Mouse (Mus musculus) hindbrain, embryonic 14.5 days (tissue): ENCODE measurements around the gene Aifm1. TPM values are rescaled to one million over a fixed set of nuclear protein-coding genes. Genes with fewer than 3 reads are reported as not detected.
"Not testable (repeated sequence)": the region's sequence is repeated elsewhere in the genome, so short reads cannot be mapped to it uniquely, and the experiment has no call there.

Source experiments
- ATAC-seq: fragments of 200-750 bp; cut with Nextera tagmentation; 2 replicates; pipeline ENCODE4 v1.8.0; 2017; ENCODE audit warnings: moderate number of reproducible peaks, mild to moderate bottlenecking, moderate TSS enrichment, moderate library complexity; ENCODE audit not compliant: low FRiP score
- DNase-seq: peaks from one replicate; pipeline ENCODE4 v3.0.0-alpha.2; 2015; ENCODE audit warnings: low spot score
- H3K27ac ChIP-seq: fragments of 300-500 bp; sonication (generic); 2 replicates; pipeline ENCODE4 v1.5.1; 2014; ENCODE audit warnings: mild to moderate bottlenecking, moderate library complexity
- H3K27me3 ChIP-seq: fragments of 300-500 bp; sonication (generic); 2 replicates; pipeline ENCODE4 v1.6.1; 2014; ENCODE audit warnings: mild to moderate bottlenecking, low read length, mixed read lengths; ENCODE audit not compliant: control insufficient read depth, insufficient read depth
- H3K36me3 ChIP-seq: fragments of 300-500 bp; sonication (generic); replicated peaks from 2 replicates; pipeline ENCODE4 v1.6.1; 2014; ENCODE audit not compliant: control insufficient read depth, insufficient read depth
- H3K4me1 ChIP-seq: fragments of 300-500 bp; sonication (generic); replicated peaks from 2 replicates; pipeline ENCODE4 v1.6.1; 2014; ENCODE audit warnings: antibody characterized with exemption, low read length, mixed read lengths; ENCODE audit not compliant: control insufficient read depth, insufficient read depth
- H3K4me2 ChIP-seq: fragments of 300-500 bp; sonication (generic); replicated peaks from 2 replicates; pipeline ENCODE4 v1.6.1; 2014; ENCODE audit warnings: mild to moderate bottlenecking, moderate library complexity
- H3K4me3 ChIP-seq: fragments of 300-500 bp; sonication (generic); replicated peaks from 2 replicates; pipeline ENCODE4 v1.5.1; 2014; ENCODE audit warnings: mild to moderate bottlenecking, low read length
- H3K9ac ChIP-seq: fragments of 300-500 bp; sonication (generic); 2 replicates; pipeline ENCODE4 v1.6.1; 2014
- H3K9me3 ChIP-seq: fragments of 300-500 bp; sonication (generic); 2 replicates; pipeline ENCODE4 v1.6.1; 2016; ENCODE audit warnings: low read length; ENCODE audit not compliant: control insufficient read depth
- WGBS: fragments of 180-500 bp; shearing (Covaris S2); extraction: QIAGEN DNeasy Blood & Tissue Kit; methylation state at CpG from one replicate; pipeline ENCODE4 v1.1.7; 2014; 5-methylcytosine and 5-hydroxymethylcytosine counted together
- polyA plus RNA-seq: library from polyadenylated mRNA; unstranded; fragments of >200 nt; fragmentation: Nextera tagmentation; extraction: Ambion mirVana; gene quantifications from 2 replicates; pipeline ENCODE4 v1.2.1, GENCODE M21; 2014

The Aifm1 gene
- polyA plus RNA-seq, 1 experiment from 2014 or later = 34.5 TPM

DNA sequence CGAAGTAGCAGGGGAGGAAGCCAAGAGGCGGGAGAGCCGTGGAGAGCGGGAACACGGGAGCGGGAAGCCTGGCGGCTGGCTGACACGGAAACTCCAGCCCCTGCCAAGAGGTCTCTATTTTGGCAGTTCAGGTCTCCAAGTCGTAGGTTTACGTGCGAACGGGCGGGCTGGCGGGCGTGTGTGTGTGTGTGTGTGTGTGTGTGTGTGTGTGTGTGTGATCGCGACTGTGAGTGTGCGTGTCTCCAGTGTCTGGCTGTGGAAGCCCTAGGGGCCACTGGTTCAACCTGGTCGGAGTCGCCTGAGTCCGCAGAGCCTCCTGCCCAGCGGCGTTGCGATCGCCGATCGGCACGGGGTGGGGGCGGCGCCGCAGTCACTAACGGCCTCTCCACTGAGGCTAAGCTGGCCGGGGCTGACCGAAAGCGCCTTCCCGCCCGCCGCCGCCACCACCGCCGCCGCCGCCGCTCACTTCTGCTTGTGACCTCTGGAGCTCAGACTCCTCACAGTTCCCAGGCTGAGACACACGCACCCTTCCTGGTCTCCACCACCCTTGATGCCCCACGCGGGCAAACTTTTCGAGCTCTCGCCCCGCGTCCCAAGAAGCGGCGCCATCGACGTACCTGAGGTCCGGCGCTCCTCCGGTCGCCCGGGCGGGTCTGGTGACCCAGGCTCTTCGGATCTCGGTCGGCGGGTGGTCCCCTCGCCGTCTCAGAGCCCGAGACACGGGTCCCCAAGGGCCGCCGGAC, 60.3 kb downstream of the Aifm1 start:
- H3K27me3 ChIP-seq = peaks cover 18% of the 10 kb centered on the region; the same call in 1 of the 2 replicates
- no peaks in the 10 kb centered on the region for H3K36me3 ChIP-seq
- H3K9me3 ChIP-seq = no peaks in the 10 kb centered on the region
- DNase-seq = no peak
- no peak overlapping the region for H3K9ac ChIP-seq
- H3K4me3 ChIP-seq = peak overlapping the region; percentile 33
- ATAC-seq = no peak
- H3K4me1 ChIP-seq = no peaks in the 10 kb centered on the region
- 6% methylated on average over 33 of the region's 71 CpGs for WGBS
- peak overlapping the region; percentile 47 for H3K4me2 ChIP-seq
- no peak overlapping the region for H3K27ac ChIP-seq

DNA sequence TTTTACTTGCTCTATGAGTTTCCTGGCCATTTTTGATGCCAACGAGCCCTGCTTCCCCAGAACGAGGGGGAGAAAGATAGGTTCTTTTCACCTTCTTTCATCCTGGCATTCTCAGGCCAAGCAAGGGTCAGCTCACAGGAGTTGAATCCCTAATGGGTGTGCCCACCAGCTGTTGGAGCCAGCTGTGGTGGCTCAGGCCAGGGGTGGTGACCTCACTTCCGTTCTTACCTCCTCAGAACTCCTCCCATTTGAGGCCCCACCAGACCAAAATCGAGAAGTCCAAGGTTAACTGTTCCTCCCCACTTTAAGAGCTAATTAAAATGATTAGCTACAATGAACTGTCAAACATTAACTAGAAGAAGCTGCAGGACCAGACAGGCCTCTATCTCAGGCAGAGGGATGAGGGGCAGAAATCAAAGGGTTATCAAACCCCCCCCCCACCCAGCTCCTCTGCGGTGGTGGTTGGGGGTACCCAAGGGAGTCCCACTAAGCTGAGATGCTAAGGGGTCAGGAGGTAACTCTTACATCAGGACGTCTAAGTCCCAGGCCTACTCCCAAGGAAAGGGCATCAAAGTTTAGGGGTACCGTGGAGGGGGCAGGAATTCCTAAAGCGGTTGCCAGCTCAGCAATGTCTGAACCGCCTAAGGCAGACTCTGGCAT, 61.0 kb downstream of the Aifm1 start:
- DNase-seq (no peak), ATAC-seq (no peak)
- H3K4me3 ChIP-seq = no peak overlapping the region
- WGBS = 34% methylated on average over 9 of the region's 9 CpGs
- H3K4me2 ChIP-seq = peak overlapping the region; percentile 47; the same call in 1 of the 2 replicates
- H3K9ac ChIP-seq = no peak overlapping the region
- H3K27me3 ChIP-seq = peaks cover 18% of the 10 kb centered on the region; the same call in 1 of the 2 replicates
- no peak overlapping the region for H3K27ac ChIP-seq
- no peaks in the 10 kb centered on the region for H3K4me1 ChIP-seq
- H3K9me3 ChIP-seq = no peaks in the 10 kb centered on the region
- no peaks in the 10 kb centered on the region for H3K36me3 ChIP-seq

DNA sequence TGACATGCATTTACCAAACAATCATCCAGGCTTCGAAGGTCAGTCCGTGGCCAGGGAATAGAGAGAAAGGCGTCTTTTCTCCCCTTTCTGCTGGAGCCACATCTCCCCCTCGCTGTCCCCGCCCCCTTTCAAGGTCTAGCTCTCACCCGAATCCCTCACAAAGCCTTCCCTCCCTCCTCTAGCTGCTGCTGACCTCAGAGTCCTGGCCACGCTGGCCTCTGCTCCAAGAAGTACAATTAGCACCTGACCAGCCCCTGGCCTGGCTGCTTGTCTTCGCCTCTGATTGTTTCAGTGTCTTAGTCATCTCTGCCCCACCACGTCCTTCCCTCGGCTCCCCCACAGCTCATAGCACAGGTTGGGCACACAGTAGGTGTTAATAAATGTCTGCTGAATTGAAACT, 63.7 kb downstream of the Aifm1 start:
- Histone ChIP-seq H3K27me3 (peaks cover 12% of the 10 kb centered on the region; the same call in 1 of the 2 replicates), H3K4me1 (no peaks in the 10 kb centered on the region), H3K27ac (no peak overlapping the region), H3K9me3 (no peaks in the 10 kb centered on the region), H3K9ac (no peak overlapping the region), H3K4me3 (no peak overlapping the region), H3K36me3 (no peaks in the 10 kb centered on the region), H3K4me2 (no peak overlapping the region)
- no peak for ATAC-seq
- no peak for DNase-seq
- WGBS = 22% methylated on average over 10 of the region's 10 CpGs

DNA sequence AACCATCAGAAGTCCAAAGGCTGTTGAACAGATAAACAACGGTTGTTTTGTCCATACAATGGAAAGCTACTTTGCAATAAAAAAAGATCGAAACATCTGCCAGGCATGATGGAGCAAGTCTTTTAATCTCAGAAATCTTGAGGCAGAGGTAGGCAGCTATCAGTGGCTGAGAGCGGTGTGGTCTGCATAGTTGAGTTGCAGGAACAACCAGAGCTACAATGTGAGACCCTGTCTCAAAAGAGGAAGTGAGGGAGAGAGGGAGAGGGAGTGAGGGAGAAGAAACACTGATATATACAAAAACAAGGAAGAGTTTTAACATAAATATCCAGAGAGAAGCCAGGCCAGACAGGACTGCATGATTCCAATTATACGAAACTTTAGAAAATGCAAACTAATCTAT, 68.7 kb downstream of the Aifm1 start:
- Histone ChIP-seq H3K27ac (no peak overlapping the region), H3K4me1 (no peaks in the 10 kb centered on the region), H3K4me2 (no peak overlapping the region), H3K27me3 (no peaks in the 10 kb centered on the region), H3K9me3 (no peaks in the 10 kb centered on the region), H3K36me3 (no peaks in the 10 kb centered on the region), H3K9ac (no peak overlapping the region), H3K4me3 (no peak overlapping the region)
- no peak for ATAC-seq
- DNase-seq = no peak
- WGBS = 91% methylated on average over 4 of the region's 4 CpGs

GRCm38 (mm10) chrX:48441954-48442353, 71.4 kb downstream of the Aifm1 start:
- H3K27me3 ChIP-seq = no peaks in the 10 kb centered on the region
- H3K9me3 ChIP-seq = no peaks in the 10 kb centered on the region
- no peak overlapping the region for H3K4me3 ChIP-seq
- H3K9ac ChIP-seq = no peak overlapping the region
- no peaks in the 10 kb centered on the region for H3K36me3 ChIP-seq
- WGBS = 84% methylated on average over 7 of the region's 7 CpGs
- no peak overlapping the region for H3K27ac ChIP-seq
- ATAC-seq (no peak), DNase-seq (no peak)
- H3K4me1 ChIP-seq = no peaks in the 10 kb centered on the region
- H3K4me2 ChIP-seq = no peak overlapping the region

- Histone ChIP-seq H3K27me3 (no peaks in the 10 kb centered on the region), H3K36me3 (no peaks in the 10 kb centered on the region), H3K9ac (no peak overlapping the region), H3K9me3 (no peaks in the 10 kb centered on the region), H3K4me2 (no peak overlapping the region), H3K27ac (no peak overlapping the region), H3K4me1 (no peaks in the 10 kb centered on the region), H3K4me3 (no peak overlapping the region)
- ATAC-seq (no peak), DNase-seq (no peak)
- 86% methylated on average over 6 of the region's 6 CpGs for WGBS
Observed at GRCm38 (mm10) chrX:48441548-48441947, 71.8 kb downstream of the Aifm1 start.

- no peak overlapping the region for H3K9ac ChIP-seq
- H3K4me1 ChIP-seq = no peaks in the 10 kb centered on the region
- H3K4me3 ChIP-seq = no peak overlapping the region
- ATAC-seq (no peak), DNase-seq (no peak)
- no peak overlapping the region for H3K27ac ChIP-seq
- H3K9me3 ChIP-seq = no peaks in the 10 kb centered on the region
- no peaks in the 10 kb centered on the region for H3K36me3 ChIP-seq
- 64% methylated on average over 4 of the region's 4 CpGs for WGBS
- no peak overlapping the region for H3K4me2 ChIP-seq
- no peaks in the 10 kb centered on the region for H3K27me3 ChIP-seq
Observed at GRCm38 (mm10) chrX:48439036-48439435, 74.3 kb downstream of the Aifm1 start.

DNA sequence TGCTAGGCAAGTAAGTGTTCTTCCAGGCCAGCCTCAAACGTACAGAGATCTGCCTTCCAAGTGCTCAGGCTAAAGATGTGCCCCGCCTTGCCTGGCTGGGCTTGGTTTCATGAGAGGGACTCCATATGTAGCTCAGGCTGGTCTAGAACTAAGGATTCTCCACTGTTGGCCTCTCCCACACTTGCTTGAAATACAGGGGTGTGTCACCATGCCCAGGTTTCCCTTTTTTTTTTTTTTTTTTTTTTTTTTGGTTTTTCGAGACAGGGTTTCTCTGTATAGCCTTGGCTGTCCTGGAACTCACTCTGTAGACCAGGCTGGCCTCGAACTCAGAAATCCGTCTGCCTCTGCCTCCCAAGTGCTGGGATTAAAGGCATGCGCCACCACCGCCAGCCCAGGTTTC, 77.3 kb downstream of the Aifm1 start:
- not testable (repeated sequence) for H3K4me1 ChIP-seq, H3K9ac ChIP-seq, H3K4me3 ChIP-seq, ATAC-seq, H3K27me3 ChIP-seq, DNase-seq, H3K4me2 ChIP-seq, H3K36me3 ChIP-seq, H3K9me3 ChIP-seq, H3K27ac ChIP-seq
- whole genome bisulfite sequencing = 89% methylated on average over 5 of the region's 7 CpGs

- Histone ChIP-seq H3K4me3 (no peak overlapping the region), H3K36me3 (no peaks in the 10 kb centered on the region), H3K4me2 (no peak overlapping the region), H3K27me3 (no peaks in the 10 kb centered on the region), H3K9me3 (no peaks in the 10 kb centered on the region), H3K27ac (no peak overlapping the region), H3K4me1 (no peaks in the 10 kb centered on the region), H3K9ac (no peak overlapping the region)
- 76% methylated on average over 9 of the region's 9 CpGs for WGBS
- DNase-seq (no peak), ATAC-seq (no peak)
Observed at GRCm38 (mm10) chrX:48435477-48435900, 77.9 kb downstream of the Aifm1 start.
